In the genomic region with DNA sequence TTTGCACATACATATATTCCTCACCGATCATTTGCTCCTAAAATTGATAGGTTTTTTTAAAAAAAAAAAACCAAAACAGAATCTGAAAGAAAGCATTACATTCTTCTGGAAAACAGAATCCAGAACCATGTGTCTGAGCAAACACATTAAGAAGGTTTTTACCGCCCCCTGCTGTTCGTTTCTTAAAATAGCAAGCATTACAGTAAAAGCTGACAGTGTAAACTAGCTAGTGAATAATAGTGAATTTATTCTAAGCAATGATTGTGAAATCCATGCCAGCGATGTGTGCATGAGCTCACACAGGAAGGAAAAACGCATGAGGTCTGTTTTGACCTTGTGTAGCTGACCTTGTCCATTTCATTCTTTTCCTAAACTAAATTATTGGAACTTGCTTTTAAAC, we compare ENCODE assay signal across 8 mouse cellular contexts. TPM values are rescaled to one million over a fixed set of nuclear protein-coding genes. Genes with fewer than 3 reads are reported as not detected.
A peak's percentile ranks its signal among the peaks of the same experiment; 100 is the strongest.
DNase-seq lines count a peak whose midpoint lies in the region; ATAC-seq and TF ChIP-seq lines count a peak whose summit lies in the region.

No protein-coding gene starts in this region.

- H3K36me3 ChIP-seq in forebrain, postnatal 0 days (ENCODE audit: insufficient read depth), result no peaks in the 10 kb centered on the region

- peak; percentile 89 for ATAC-seq in forebrain, postnatal 0 days

- H3K4me1 ChIP-seq in forebrain, postnatal 0 days (ENCODE audit: insufficient read depth), result no peaks in the 10 kb centered on the region

- H3K9me3 ChIP-seq in forebrain, postnatal 0 days (ENCODE audit: low read length), result no peaks in the 10 kb centered on the region

- H3K27me3 ChIP-seq in forebrain, postnatal 0 days (ENCODE audit: insufficient read depth, low read length), result no peaks in the 10 kb centered on the region

- no peak overlapping the region for H3K4me3 ChIP-seq in forebrain, postnatal 0 days (ENCODE audit: low read depth, low read length)

- no peak overlapping the region for H3K4me2 ChIP-seq in forebrain, postnatal 0 days (ENCODE audit: low read depth)

- 10% methylated on average over 5 of the region's 5 CpGs for WGBS in forebrain, postnatal 0 days

- TF ChIP-seq CTCF in forebrain, postnatal 0 days (IDR thresholded peaks at IDR 0.05; ENCODE audit: low read depth), result peak; percentile 81

- DNase-seq in gastrocnemius, adult 18-20 months (ENCODE audit: low spot score), result peak; percentile 76
- no peak for DNase-seq in gastrocnemius, adult 8-10 months (ENCODE audit: low spot score in 2 of 2)
- DNase-seq in A20 (ENCODE audit: low read depth, low spot score) (peak; percentile 50), adipocyte (ENCODE audit: low spot score) (peak; percentile 93)
- DNase-seq in forebrain, postnatal 0 days, result peak; percentile 87
- peak; percentile 57 to 74 for DNase-seq in kidney, postnatal 36 days
- DNase-seq in lung, postnatal 14 days, result peak; percentile 75
- peak; percentile 63 for DNase-seq in skeletal muscle tissue, adult 2 months (ENCODE audit: low read depth, low spot score)

- no peak overlapping the region for H3K27ac ChIP-seq in forebrain, postnatal 0 days (ENCODE audit: low read depth, low read length)

- H3K9ac ChIP-seq in forebrain, postnatal 0 days, result no peak overlapping the region

RNA-seq across cellular contexts. Expression of gene Palld, which starts 27.2 kb away (rescaled TPM):
- 10 to 100 TPM; 42.0 to 57.2 TPM for total RNA-seq in gastrocnemius, adult 18-20 months (2021)
- 10 to 100 TPM; 45.3 to 55.5 (median 50.2) TPM for total RNA-seq in gastrocnemius, adult 8-10 months (2022)
- 4.1 and 11.0 TPM in 2 replicates for total RNA-seq in forebrain, postnatal 0 days (2014; rRNA removed)
- 6.6 and 10.7 TPM in 2 replicates for polyA plus RNA-seq in forebrain, postnatal 0 days (2015; fragmentation: Nextera tagmentation; extraction: Ambion mirVana)

RNA-seq across cellular contexts. Expression of gene Ddx60, which starts 52.6 kb away (rescaled TPM):
- under 1 TPM; 0.26 to 0.27 TPM for total RNA-seq in gastrocnemius, adult 18-20 months (2021)
- total RNA-seq in gastrocnemius, adult 8-10 months (2022), result under 1 TPM; 0.22 to 0.82 (median 0.45) TPM
- 0.48 and 0.62 TPM in 2 replicates for total RNA-seq in forebrain, postnatal 0 days (2014; rRNA removed)
- polyA plus RNA-seq in forebrain, postnatal 0 days (2015; fragmentation: Nextera tagmentation; extraction: Ambion mirVana), result 0.47 and 0.93 TPM in 2 replicates

Comparison
In these comparisons a context has a peak if more than half of its experiments do, and no peak if none do; other contexts are left out.
1. DNase-seq: peak in gastrocnemius, adult 18-20 months (single experiment), A20 (single experiment), adipocyte (single experiment), forebrain, postnatal 0 days (single experiment), kidney, postnatal 36 days (2 of 2), lung, postnatal 14 days (single experiment) and skeletal muscle tissue, adult 2 months (single experiment); none in gastrocnemius, adult 8-10 months (0 of 2).